Mouse (Mus musculus) limb, embryonic 10.5 days (tissue): ENCODE measurements around the gene Dbi. TPM values are rescaled to one million over a fixed set of nuclear protein-coding genes. Genes with fewer than 3 reads are reported as not detected.

Experiments
- DNase-seq: peaks from one replicate; pipeline ENCODE4 v3.0.0-alpha.2; 2017; ENCODE audit warnings: low spot score
- H3K27ac ChIP-seq: fragments of 300-500 bp; sonication (generic); 2 replicates; pipeline ENCODE4 v1.5.1; 2016; ENCODE audit warnings: mild to moderate bottlenecking
- H3K27me3 ChIP-seq: fragments of 300-500 bp; sonication (generic); 2 replicates; pipeline ENCODE4 v1.6.1; 2016; ENCODE audit warnings: low read depth, mild to moderate bottlenecking; ENCODE audit not compliant: poor library complexity, severe bottlenecking
- H3K36me3 ChIP-seq: fragments of 300-500 bp; sonication (generic); 2 replicates; pipeline ENCODE4 v1.6.1; 2016; ENCODE audit warnings: mild to moderate bottlenecking, moderate library complexity
- H3K4me1 ChIP-seq: fragments of 300-500 bp; sonication (generic); 2 replicates; pipeline ENCODE4 v1.6.1; 2016
- H3K4me3 ChIP-seq: fragments of 300-500 bp; sonication (generic); 2 replicates; pipeline ENCODE4 v1.5.1; 2016; ENCODE audit warnings: mild to moderate bottlenecking, moderate library complexity
- H3K9me3 ChIP-seq: fragments of 300-500 bp; sonication (generic); replicated peaks from 2 replicates; pipeline ENCODE4 v1.6.1; 2016; ENCODE audit warnings: mild to moderate bottlenecking
- WGBS: fragments of 180-500 bp; shearing (Covaris S2); methylation state at CpG from one replicate; pipeline ENCODE4 v1.1.7; 2016; 5-methylcytosine and 5-hydroxymethylcytosine counted together
- polyA plus RNA-seq: library from polyadenylated mRNA; unstranded; fragments of >200 nt; fragmentation: Nextera tagmentation; extraction: Ambion mirVana; gene quantifications from 2 replicates; pipeline ENCODE4 v1.2.1, GENCODE M21; 2016

Dbi gene
- polyA plus RNA-seq, 1 experiment from 2014 or later: 699 TPM

GRCm38 (mm10) chr1:120140144-120140693 is 19.3 kb upstream of the Dbi start:
- WGBS: 90% methylated on average over 9 of the region's 9 CpGs
- no peak for DNase-seq
- H3K27ac ChIP-seq: no peak overlapping the region

GRCm38 (mm10) chr1:120138923-120139540 is 18.2 kb upstream of the Dbi start:
- Histone ChIP-seq H3K9me3 (no peaks in the 10 kb centered on the region), H3K27me3 (no peaks in the 10 kb centered on the region), H3K36me3 (no peaks in the 10 kb centered on the region), H3K4me1 (no peaks in the 10 kb centered on the region), H3K27ac (no peak overlapping the region), H3K4me3 (no peak overlapping the region)
- WGBS: 48% methylated on average over 7 of the region's 7 CpGs
- no peak for DNase-seq

More at GRCm38 (mm10) chr1:120140144-120140693, 19.3 kb upstream of the Dbi start:
- no peaks in the 10 kb centered on the region for H3K4me1 ChIP-seq
- no peaks in the 10 kb centered on the region for H3K27me3 ChIP-seq
- no peaks in the 10 kb centered on the region for H3K36me3 ChIP-seq
- H3K9me3 ChIP-seq: no peaks in the 10 kb centered on the region
- H3K4me3 ChIP-seq: no peak overlapping the region

- no peaks in the 10 kb centered on the region for H3K9me3 ChIP-seq
- no peaks in the 10 kb centered on the region for H3K27me3 ChIP-seq
- no peaks in the 10 kb centered on the region for H3K36me3 ChIP-seq
- WGBS: 90% methylated on average over 7 of the region's 7 CpGs
- DNase-seq: no peak
- H3K4me3 ChIP-seq: no peak overlapping the region
- no peak overlapping the region for H3K27ac ChIP-seq
- H3K4me1 ChIP-seq: no peaks in the 10 kb centered on the region
Measured at GRCm38 (mm10) chr1:120135934-120136786, 15.3 kb upstream of the Dbi start.

GRCm38 (mm10) chr1:120132376-120132775 is 11.5 kb upstream of the Dbi start:
- Histone ChIP-seq H3K9me3 (no peaks in the 10 kb centered on the region), H3K27ac (no peak overlapping the region), H3K27me3 (no peaks in the 10 kb centered on the region), H3K4me1 (no peaks in the 10 kb centered on the region), H3K4me3 (no peak overlapping the region), H3K36me3 (no peaks in the 10 kb centered on the region)
- DNase-seq: no peak
- WGBS: 88% methylated on average over 1 of the region's 1 CpGs

GRCm38 (mm10) chr1:120126318-120126717 is 5.4 kb upstream of the Dbi start:
- Histone ChIP-seq H3K4me3 (no peak overlapping the region), H3K9me3 (no peaks in the 10 kb centered on the region), H3K4me1 (0 out of 2 replicates have a peak, but pooled peaks cover 4% of the 10 kb centered on the region), H3K36me3 (no peaks in the 10 kb centered on the region), H3K27me3 (no peaks in the 10 kb centered on the region), H3K27ac (no peak overlapping the region)
- WGBS: 76% methylated on average over 9 of the region's 9 CpGs
- no peak for DNase-seq

GRCm38 (mm10) chr1:120125471-120125870 is 4.6 kb upstream of the Dbi start:
- no peaks in the 10 kb centered on the region for H3K9me3 ChIP-seq
- WGBS: 83% methylated on average over 6 of the region's 6 CpGs
- H3K36me3 ChIP-seq: no peaks in the 10 kb centered on the region
- H3K4me1 ChIP-seq: 0 out of 2 replicates have a peak, but pooled peaks cover 5% of the 10 kb centered on the region
- no peak overlapping the region for H3K4me3 ChIP-seq
- no peak overlapping the region for H3K27ac ChIP-seq
- DNase-seq: no peak
- H3K27me3 ChIP-seq: no peaks in the 10 kb centered on the region

- Histone ChIP-seq H3K4me1 (peaks cover 12% of the 10 kb centered on the region), H3K4me3 (no peak overlapping the region), H3K36me3 (no peaks in the 10 kb centered on the region), H3K9me3 (no peaks in the 10 kb centered on the region), H3K27ac (no peak overlapping the region), H3K27me3 (no peaks in the 10 kb centered on the region)
- DNase-seq: no peak
- 86% methylated on average over 4 of the region's 4 CpGs for WGBS
Measured at GRCm38 (mm10) chr1:120124839-120125238, 4.0 kb upstream of the Dbi start.

GRCm38 (mm10) chr1:120122634-120123383 is 1.9 kb upstream of the Dbi start:
- Histone ChIP-seq H3K4me1 (peaks cover 31% of the 10 kb centered on the region), H3K36me3 (peaks cover 20% of the 10 kb centered on the region), H3K27me3 (no peaks in the 10 kb centered on the region), H3K27ac (no peak overlapping the region), H3K4me3 (no peak overlapping the region), H3K9me3 (no peaks in the 10 kb centered on the region)
- WGBS: 95% methylated on average over 8 of the region's 8 CpGs
- no peak for DNase-seq

GRCm38 (mm10) chr1:120121930-120122530 is 1.2 kb upstream of the Dbi start:
- peaks cover 31% of the 10 kb centered on the region for H3K4me1 ChIP-seq
- H3K27me3 ChIP-seq: no peaks in the 10 kb centered on the region
- peak overlapping the region; percentile 87 for H3K27ac ChIP-seq
- H3K4me3 ChIP-seq: peak overlapping the region; percentile 69
- no peak for DNase-seq
- peaks cover 28% of the 10 kb centered on the region for H3K36me3 ChIP-seq
- WGBS: 93% methylated on average over 9 of the region's 9 CpGs
- no peaks in the 10 kb centered on the region for H3K9me3 ChIP-seq

- Histone ChIP-seq H3K27me3 (no peaks in the 10 kb centered on the region), H3K36me3 (peaks cover 45% of the 10 kb centered on the region), H3K4me1 (peaks cover 31% of the 10 kb centered on the region), H3K9me3 (no peaks in the 10 kb centered on the region), H3K27ac (peak overlapping the region; percentile 87), H3K4me3 (peak overlapping the region; percentile 69)
- 7% methylated on average over 24 of the region's 24 CpGs for WGBS
- peak; percentile 58 for DNase-seq
Measured at GRCm38 (mm10) chr1:120120141-120120968, 523 bp downstream of the Dbi start.

GRCm38 (mm10) chr1:120119389-120119788 is 1.5 kb downstream of the Dbi start:
- H3K9me3 ChIP-seq: no peaks in the 10 kb centered on the region
- peaks cover 54% of the 10 kb centered on the region for H3K36me3 ChIP-seq
- DNase-seq: no peak
- H3K4me3 ChIP-seq: peak overlapping the region; percentile 69; the same call in 1 of the 2 replicates
- H3K27ac ChIP-seq: no peak overlapping the region
- peaks cover 31% of the 10 kb centered on the region for H3K4me1 ChIP-seq
- WGBS: 90% methylated on average over 4 of the region's 4 CpGs
- no peaks in the 10 kb centered on the region for H3K27me3 ChIP-seq

GRCm38 (mm10) chr1:120118854-120119253 is 2.0 kb downstream of the Dbi start:
- Histone ChIP-seq H3K9me3 (no peaks in the 10 kb centered on the region), H3K4me1 (peaks cover 31% of the 10 kb centered on the region), H3K4me3 (no peak overlapping the region), H3K27ac (no peak overlapping the region), H3K36me3 (peaks cover 60% of the 10 kb centered on the region), H3K27me3 (no peaks in the 10 kb centered on the region)
- DNase-seq: no peak
- WGBS: 97% methylated on average over 2 of the region's 2 CpGs
